Mouse (Mus musculus) Muller cell, postnatal 12 days (primary cell): ENCODE measurements at regions not wholly inside any gene's neighbourhood (a gene's known extent, or its start where the extent isn't known, plus 50 kb on each side); places are given as distances from the start of the nearest gene placed in this dataset.
A peak's percentile ranks its signal among the peaks of the same experiment; 100 is the strongest.

ENCODE experiments used
- DNase-seq: peaks from one replicate; pipeline ENCODE4 v3.0.0-alpha.2; 2015; ENCODE audit errors: inconsistent ontology term

DNA sequence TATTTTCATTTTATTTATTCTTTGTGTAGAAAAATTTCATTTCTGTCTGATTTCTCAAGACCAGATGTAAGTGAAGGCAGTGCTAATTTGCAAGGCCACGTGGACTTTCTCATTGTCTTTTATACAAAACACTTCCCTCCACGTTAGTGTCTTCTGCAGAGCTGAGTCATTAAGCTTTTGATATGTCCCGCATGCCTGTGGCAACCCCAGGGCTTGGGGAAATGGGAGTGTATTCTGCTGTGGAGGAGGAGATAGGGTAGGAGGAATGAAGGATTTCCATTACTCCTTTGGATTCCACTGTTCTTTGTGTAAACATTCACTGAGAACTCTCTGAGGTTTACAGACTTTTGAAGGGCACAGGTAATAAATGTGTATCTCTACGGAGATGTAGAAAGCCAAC, 187.7 kb upstream of the Sgcd start:
- peak; percentile 55 for DNase-seq

DNA sequence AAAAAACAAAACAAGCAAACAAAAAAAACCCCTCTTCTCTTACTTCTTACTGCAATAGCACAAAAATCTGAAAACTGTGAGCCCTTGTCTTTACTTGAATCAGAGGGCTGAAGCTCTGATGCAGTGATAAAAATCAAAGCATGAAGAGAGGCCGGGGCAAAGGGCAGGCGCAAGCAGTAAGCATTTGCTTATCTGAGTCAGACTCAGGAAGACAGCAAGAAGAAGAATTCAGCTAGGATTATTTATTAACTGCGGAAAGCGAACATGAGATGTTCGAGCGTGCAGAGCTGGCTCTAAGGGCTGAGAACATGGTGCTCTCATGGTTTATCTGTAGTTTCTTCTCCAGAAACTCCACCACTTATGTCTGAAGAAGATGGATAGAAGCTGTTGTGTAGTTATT, 163.4 kb upstream of the Sgcd start:
- no peak for DNase-seq

DNA sequence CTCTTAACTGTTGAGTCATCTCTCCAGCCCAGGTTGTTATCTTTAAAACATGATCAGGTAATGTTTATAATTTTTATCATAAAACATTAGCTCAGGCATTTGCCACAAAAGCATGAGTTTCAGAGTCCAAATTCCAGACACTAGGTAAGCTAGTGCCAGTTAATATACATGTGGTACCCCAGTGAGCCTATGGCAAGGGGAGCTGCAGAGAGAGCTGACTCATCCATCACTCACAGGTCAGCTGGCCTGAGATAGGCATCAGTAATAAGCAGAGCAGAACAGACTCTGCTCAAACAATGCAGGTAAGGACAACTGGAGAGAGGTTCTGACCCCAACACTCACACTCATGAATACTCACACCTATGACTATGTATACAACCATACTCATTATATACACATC, 144.6 kb upstream of the Sgcd start:
- DNase-seq = no peak

DNA sequence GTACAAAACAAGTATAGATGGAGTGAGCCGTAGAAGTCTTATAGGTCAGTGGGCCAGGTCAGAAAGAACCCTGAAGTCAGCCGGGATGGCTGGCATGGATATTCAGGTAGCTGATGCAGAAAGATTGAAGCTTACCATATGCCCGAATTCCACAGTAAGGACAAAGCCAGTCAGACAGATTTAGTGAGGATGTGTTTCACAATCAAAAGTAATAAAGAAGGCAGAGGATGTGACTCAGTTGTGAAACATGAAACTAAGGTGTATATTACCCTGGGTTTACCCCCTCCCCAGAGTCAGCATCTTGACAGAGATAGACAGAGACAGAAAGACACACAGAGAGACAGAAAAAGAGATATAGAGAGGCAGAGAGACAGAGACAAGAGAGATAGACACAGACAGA, 109.3 kb upstream of the Sgcd start:
- no peak for DNase-seq

DNA sequence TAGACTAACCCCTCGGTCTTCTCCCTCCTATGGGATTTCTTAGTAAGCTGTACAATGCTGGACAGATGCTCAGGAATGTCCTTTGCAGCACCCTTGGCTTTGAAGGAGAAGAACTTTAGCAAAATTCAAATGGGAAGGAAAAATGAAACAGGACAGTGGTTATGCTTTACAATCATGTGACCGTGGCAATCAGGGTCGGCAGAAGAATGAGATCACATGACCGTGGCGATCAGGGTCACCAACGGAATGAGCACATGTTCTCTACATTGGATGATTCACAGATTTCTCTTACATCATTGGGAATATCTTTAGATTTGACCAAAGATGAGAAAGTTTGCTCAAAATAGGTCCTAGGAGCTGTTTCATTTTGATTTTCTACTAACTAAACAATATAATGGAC, 108.7 kb upstream of the Sgcd start:
- no peak for DNase-seq

DNA sequence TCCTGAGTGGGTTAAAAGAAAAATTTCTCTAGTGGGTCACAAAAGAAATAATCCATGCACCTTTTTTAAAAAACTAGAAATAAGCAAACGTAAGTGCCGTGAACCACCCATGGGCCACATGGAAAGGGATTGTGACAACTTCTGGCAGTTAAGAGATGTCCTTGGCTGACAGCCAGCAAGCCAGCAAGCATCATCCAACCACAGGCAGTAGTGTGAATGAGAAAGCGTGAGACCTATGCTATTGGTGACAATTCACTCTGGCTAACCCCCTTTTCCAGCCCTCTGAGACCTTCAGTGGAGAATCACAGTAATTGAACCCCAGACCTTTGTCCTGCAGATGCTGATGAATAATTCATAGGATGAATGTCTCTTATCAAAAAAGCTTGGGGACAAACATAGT, 78.3 kb upstream of the Sgcd start:
- DNase-seq = no peak

DNA sequence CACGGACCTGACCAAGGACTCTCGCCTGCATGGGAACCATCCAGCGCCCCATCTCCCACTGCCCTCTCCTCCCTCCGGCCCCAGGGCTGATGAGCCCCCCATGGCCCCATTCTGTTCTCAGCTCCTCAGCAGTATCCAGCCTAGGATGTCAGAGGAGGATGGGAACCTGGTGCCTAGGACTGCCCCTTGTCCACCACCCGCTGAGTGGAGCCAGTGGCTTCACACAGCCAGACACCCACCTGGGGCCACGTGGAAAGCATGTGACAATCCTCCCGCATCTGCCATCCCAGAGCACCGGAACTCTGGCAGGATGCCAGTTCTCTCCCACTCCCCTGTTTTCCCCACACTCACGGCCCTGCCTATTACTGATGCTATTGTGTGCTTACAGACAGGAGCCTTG, 75.0 kb upstream of the Sgcd start:
- DNase-seq = no peak

DNA sequence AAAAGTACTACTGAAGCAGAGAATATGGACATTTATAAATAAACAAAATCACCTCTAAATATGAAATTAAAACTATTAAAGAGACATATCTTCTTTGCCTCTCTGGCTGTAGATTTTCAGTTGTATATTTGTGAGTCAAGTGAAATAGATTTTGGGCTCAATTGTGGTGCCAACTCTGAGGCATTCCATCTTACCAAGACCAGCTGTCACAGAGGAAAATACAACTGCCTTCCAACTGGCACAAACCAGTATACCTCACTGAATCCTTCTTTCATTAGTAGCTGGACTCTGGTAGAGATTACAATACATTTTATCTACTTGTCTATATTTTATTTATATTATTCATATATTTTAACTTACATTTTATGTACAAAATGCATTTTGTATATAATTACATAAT, 72.7 kb upstream of the Sgcd start:
- DNase-seq = no peak

DNA sequence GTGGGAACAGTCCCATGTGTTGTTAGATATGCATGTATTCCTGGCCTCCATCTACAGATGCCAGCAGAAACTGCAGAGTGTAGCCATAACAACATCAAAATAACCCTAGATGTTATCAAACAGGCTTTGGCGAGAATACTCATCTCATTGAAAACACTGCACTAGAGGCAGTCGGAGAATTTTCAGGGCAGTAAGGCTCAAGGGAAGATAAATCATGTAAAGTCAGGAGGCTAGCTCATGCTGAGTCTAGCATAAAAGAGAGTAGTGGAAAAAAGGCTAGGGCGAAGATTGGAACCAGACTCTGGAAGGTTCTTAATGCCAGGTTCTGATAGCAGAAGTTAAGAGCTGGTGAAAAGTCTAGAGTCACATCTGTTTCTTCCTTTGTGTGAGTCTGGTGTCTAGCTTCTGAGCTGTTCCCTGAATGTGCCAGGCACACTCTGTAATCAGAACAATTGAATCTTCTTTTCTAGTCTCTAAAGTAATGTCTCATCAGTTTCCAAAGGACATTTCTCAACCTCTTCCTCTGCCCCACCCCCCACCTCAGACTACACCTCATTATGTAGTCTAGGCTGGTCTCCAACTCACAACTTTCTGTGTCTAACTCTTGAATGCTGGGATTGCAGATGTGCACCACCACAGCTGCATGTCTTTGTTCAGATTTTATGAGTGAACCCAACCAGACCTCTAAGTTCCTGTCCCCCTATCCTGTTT, 62.5 kb upstream of the Sgcd start:
- DNase-seq = no peak

DNA sequence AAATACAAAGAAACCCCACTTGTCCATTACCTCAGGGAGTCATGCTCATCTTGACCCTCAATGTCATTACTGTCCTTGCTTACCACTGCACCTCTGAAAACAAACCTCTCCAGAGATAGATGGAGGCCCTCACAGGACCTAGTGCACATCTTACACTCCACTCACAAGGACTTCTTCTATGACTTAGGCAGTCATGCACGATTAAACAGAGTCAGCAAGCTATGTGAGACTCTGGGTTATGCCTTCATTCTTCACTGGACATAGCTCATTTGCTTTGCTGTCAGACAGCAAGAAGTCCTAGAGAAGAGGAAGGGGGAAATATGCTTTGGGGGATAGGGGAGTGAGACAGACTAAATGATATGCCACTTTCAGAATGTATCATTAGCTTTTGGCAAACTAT, 59.5 kb upstream of the Sgcd start:
- DNase-seq = no peak
